Mouse (Mus musculus) gastrocnemius, postnatal 4 days (tissue): ENCODE measurements around the gene Pef1. TPM values are rescaled to one million over a fixed set of nuclear protein-coding genes. Genes with fewer than 3 reads are reported as not detected.

ENCODE experiments used
- DNase-seq, 2 experiments: peaks; one replicate each; pipeline ENCODE4 v3.0.0; 2021 to 2022; ENCODE audit warnings: low spot score in 2 of 2, mixed read lengths in 2 of 2
- total RNA-seq, 2 experiments: library from RNA; stranded (reverse); gene quantifications; 2 replicates each; pipeline ENCODE4 v1.2.3; 2021

The Pef1 gene
- total RNA-seq, 2 experiments from 2014 or later = 35.4 to 37.7 TPM

DNA sequence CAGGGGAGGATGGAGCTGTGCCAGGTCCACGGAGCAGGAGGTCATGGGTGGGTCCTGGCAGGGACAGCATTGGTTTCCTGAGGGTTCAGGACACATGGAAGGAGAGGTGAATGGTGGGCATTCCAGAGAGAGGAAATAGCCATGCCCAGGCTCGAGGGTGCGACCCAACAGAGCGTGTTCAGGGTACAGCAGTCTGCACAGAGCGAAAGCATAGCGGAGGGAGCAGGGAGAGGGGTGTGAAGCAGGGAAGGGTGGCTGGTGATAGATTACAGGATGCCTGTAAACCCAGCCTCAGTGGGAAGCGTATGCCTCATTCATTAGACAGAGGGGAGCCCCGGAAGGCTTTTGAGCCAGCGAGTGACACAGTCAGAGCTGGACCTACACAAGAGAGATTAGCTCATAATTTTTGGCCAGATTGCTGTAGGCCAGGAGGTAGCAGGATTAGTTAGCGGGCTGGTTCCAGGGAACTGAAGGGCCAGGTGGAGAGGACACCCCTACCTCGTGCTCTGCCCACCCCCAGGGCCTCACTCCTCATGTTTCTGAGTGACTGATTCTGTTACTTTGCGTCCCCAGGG lies 17.0 kb upstream of the Pef1 start:
- DNase-seq = no peak

DNA sequence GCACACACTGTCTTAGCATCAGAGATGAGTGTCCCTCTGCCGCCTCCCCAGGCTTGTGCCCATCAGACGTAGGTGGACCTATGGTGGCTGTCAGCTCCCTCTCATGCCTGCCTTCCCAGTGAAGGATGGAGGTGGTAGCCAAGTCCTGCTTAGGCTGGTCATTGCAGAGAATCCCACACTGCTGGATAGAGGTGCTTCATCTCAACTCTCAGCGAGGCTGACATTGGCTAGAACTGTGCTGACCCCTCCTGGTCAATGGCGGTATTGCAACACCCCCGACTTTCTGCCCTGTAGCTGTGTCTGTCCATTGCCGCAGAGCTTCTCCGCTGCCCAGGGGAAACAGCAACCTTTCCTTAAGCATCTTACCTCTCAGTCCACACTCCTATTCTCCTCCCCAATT lies 15.1 kb upstream of the Pef1 start:
- DNase-seq = peak; percentile 87 to 89

DNA sequence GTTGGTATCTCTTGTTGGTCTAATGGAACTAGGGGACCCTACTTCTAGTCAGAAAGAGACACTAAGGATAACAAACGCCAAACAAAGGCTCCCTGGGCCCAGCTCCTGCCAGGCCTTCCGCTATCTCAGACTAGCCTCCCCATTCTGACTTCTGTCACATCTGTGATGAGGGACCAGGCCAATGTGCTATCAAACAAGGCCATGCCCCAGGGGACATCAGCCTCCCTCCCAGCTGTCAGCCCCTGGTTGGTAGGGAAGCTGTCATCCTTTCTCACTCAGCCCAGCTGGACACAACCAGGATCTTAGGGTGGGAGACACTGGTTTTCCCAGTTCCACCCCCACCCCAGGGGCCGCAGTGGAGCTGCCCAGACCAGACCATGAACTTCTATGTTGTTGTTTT lies 7.2 kb upstream of the Pef1 start:
- no peak for DNase-seq

DNA sequence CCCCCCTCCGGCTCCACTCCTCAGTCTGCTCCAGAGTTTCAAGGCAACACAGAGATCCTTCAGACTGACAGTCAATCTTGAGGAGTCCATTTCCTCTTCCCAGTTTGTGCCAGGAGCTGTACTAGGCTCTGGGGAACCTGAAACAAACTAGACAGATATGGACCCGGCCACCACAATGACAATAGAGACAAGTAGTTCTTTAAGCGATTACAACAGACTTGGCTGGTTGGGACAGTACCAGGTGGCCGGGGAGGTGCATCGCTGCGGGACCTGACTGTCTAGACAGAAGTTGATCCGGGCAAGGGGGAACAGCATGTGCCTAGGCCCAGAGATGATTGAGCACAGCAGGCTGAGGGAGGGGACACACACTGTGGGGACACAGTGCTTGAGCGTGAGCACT lies 1.2 kb upstream of the Pef1 start:
- no peak for DNase-seq

DNA sequence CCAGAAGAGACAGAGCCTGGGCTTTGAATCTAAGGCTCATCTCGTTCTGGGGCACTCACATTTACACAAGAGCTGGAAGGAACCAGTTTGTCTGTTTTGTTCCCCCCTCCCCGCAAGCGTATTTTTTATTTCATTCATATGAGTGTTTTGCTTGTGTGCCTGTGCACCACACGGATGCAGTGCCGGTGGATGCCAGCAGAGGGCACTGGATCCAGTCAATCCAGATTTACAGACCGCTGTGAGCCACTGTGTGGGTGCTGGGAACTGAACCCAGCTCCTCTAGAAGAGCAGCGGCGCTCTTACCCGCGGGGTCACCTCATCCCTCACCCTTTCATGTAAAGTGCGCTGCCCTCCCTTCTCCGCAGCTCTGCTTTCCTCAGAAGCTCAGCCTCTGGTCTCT lies 1.3 kb downstream of the Pef1 start:
- no peak for DNase-seq

DNA sequence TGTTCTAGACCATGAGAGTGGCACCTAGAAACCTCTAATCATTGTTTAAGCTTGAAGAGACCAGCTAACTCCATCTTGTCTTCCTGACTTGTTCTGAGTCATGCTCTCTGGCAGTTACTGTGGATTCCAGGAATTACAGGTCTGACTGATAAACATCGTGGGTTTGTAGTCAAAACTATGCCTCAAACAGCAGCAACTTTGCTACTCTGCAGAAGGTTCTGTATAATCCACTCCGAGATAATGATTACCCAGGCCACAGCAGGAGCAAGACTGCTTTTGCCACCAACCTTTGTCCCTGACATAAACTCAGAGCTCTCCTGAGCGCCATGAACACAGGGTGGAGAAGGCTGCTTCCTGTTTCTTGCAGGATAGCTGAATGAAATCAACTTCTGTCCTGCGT lies 2.2 kb downstream of the Pef1 start:
- no peak for DNase-seq

DNA sequence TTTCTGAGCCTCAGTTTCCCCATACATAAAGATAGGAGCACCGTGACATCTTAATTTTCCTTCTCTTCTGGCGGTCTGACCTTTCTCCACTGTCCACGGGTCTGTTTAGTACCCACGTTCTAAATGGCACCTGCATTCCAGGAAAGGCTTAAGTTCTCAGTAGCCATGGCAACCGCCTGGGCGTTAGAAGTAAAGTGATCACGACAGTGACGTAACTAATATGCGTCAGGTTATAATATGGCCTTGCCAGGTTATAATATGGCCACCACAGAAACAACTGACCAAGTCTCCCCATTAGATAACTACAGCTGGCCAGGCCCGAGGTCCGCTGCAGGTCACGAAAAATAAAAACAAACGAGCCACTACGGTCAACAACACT lies 4.7 kb downstream of the Pef1 start:
- DNase-seq = no peak

DNA sequence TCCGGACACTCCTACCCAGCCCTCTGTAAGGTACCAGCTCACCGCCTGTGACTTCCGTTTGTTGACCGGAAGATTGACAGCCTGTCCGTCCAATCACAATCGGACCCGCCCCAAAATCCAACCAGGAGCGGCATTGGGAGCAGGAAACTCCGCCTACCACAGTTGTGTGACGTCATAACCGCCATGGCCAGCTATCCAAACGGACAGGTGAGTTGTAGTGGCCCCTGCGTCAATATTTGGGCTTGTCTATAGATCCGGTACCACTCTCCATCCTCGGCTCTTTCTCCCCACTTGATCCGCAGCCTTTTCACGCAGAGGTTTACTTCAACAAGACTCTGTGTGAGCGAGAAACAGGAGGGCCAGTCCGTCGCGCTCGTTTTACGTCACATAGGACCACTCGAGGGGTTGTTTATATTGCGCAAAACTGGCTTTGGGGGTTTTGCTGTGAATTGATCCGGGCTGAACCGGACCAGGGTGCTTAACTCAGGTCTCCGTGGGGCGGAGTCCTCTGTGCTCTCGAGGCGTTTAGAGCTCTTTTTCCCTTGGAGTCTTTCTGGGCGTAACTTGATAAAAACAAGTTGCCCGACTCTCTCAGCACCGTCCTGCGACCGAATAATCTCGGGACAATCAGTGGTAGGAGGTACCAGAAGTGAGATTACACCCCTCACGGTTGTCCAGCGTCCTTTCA lies 5.2 kb downstream of the Pef1 start:
- DNase-seq = peak; percentile 99 to 100

DNA sequence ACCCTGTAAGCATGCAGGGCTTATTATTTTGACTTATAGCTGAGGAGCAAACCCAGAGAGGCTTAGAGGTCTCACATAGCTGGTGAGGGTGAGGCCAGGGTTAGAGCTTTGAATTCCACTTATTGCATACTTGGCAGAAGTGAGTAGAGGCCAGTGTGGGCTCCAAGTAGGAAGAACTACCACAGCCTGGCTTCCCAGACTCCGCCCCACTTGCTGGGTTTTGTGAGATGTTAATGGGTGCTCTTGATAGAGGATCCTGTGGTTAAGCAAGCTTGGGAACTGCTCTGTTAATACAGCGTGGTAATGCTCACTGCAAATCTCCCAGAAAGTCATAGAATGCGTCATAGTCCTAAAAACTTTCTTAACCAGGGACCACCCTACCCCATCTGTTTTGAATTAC lies 6.6 kb downstream of the Pef1 start:
- no peak for DNase-seq

DNA sequence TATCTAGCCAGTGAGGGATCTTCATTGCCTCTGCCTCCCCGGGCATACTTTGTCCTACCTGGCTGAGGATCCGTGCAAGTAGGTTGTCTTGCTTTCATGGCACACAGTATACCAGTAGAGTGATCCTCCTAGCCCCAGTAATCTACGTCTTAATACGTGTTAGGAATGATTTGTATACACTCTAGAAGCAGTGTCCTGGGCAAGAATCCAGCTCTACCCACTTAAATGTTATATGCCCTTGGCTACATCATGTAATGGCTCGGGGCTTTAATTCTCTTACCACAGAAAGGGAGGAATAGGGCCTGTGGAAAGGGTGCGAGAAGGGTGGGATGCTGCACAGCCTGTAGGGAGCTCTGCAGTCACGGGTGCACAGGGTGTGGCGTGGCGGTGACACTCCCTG lies 7.3 kb downstream of the Pef1 start:
- DNase-seq = no peak

DNA sequence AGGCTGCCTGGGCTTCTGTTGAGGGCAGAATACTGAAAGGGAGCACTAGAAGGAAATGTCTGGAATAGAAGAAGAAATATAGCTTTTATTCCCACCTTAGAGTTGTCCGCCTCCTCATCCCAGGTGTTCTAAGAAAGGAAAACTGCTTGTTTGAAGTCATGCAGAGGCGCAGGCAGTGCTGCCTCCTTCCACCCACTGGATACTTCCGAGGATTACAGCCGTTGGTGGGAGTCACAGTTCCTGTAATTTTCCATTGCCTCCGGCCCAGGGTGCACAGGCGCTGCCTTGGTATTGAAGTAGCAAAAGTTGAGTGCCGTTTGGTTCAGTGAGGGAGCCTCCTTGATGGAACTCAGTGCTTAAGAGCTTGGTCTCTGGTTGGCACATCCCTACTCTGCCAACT lies 7.7 kb downstream of the Pef1 start:
- no peak for DNase-seq

DNA sequence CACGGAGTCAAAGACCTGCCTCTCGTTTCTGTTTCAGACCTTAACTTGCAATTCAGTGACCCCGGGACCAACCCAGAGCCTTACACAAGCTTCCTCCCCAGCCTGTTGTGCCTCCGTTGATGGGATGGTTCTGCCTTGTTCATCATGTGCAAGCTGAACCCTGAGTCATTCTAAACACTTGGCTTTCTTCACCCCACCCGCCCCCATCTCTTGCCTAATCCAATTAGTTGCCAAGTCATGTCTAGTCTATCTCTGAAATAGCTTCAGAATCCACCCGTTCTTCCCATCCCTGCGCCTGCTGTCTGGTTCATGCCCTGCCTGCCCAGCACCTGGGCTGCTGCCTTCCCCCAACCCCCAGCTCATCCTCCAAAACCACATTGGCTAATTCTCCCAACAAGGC lies 9.9 kb downstream of the Pef1 start:
- DNase-seq = no peak

DNA sequence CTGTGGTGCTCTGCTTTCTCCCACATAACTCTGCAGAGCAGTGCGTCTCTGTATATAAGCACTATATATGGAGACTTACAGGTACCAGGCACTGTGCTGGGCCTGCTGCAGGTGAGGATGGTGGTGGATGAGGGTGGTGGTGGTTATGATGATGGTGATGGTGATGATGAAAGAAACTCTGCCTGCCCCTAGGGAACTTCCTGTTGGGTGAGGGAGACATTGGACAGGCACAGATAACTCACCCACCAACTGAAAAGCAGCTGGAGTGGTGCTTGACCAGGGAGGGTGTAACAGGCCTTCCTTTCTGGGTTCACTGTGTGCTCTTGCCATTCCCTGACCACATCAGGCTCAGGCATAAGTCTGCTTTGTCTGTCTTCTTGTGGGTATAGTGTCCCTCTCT lies 10.4 kb downstream of the Pef1 start:
- no peak for DNase-seq

DNA sequence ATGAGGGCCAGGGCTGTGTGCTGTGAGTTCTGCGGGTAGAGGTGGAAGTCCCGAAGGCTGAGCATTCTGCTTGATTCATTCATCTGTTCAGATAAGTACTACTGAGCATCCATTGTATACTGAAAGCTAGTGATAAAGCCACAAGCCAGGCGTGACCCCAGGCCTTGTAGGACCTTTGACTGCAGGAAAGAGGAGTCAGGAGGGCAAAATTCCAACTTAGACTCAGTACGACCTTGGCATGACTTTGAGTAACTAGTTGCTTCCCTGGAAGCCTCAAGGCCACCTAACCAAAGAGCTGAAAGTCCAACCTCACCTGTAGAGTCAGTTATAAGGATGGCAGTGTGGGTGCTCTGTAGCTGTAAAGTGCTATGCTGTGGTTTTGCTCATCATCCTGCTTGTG lies 18.4 kb downstream of the Pef1 start:
- DNase-seq = no peak

DNA sequence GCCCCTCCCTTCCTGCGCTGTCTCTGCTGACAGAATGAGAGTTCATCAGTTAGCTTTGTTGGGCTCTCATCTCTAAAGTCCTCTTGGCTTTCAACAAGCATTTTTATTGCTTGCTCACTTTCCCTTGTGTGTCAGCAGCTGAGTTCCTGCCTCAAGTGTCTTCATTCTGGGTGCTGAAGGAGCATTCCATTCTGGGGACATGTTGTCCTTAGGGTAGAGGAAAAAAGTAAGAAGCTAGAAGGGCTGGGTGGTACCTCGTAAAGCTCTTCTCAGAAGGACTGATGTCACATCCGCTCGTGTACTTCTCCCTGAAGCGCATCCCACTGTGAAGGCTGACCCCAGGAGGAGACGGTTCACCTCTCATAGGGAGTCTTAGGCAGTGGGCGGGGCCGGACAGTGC lies 19.2 kb downstream of the Pef1 start:
- no peak for DNase-seq

DNA sequence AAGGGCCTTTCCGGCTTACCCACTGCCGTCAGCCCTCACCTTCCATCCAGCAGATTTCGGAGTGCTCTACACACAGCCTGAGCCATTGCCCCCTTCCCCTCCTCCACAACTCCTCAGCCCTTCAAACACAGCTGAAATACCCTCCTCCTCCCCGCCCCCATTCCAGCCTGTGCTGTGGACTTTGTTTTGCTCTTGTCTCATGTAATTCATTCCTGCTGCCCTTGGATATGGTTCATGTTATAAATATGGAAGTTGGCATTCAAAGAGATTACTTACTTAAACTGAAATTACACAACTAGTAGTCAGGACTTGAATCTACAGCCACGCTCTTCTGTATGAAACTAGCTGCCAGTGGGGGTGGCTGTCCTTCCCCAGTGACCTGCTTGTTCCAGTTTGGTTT lies 20.7 kb downstream of the Pef1 start:
- DNase-seq = no peak

DNA sequence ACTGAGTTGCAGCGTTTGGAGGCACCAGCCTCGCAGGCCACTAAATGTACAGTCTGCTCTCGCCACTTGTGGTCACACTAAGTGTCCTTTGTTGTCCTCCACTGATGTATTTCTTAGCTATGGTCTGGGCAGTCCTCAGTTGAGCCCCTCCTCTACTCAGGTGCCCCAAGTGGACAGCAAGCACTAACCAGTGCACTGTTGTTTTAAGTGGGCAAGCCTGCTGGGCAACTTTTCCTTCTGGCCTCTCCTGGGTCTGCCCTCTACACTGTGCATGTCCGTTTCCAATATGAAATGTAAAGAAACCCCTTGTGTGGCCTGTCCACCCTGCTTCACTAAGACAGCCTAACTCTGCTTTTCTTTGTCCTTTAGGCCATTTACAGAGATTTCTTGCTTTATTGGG lies 21.8 kb downstream of the Pef1 start:
- DNase-seq = no peak

DNA sequence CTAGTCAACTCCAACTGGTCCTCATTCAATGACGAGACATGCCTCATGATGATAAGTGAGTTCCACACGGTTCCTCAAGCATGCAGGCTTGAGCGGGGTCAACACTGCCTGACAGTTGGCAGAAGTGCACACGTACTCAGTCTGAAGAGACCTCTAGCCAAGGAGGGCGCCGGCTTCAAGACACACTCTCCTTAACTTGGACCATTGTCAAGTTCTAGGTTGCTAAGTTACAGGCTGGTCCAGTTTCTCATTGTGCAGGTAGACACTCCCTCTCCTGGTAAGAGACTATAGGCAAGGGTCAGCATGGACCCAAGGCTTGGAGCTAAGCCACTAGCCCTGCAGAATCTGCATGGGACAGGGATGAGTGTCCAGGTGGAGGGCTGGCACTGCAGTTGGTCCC lies 22.8 kb downstream of the Pef1 start:
- no peak for DNase-seq

DNA sequence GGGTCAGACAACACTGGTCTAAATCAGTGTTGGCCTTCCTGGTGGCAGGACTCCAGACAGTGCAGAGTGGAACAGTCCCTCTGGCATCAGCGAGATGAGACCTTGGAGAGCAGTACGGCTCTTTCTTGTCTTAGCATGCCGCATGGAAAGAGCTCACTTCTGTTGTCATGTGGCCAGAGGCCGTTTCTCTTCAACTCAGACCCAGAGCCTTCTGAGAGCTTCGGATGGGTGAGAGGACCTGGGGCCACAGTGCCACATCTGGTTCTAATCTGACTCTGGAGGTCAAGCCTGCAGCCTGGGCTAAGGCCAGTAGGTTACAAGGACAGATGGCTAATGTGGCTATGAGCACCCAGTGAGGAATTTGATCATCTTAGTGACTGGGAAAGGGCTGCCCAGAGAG lies 23.6 kb downstream of the Pef1 start:
- no peak for DNase-seq

DNA sequence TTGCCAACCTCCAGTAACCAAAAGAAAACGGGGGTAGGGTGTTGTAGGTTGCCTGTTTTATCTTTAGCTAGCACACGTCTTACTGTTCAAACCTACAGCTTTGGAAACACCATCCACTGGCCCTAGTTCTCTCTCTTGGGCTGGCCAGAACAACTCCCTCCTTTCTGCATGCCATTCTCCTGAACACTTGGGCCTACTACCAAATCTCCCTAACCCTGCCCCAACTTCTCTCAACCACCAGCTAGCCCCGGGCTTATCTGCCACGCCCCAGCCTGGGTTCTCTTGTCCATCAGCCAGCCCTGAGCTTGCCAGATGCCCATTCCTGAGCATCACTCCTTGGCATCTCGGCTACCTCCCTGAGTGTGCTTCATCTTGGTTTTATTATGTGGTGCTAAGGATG lies 26.5 kb downstream of the Pef1 start:
- no peak for DNase-seq

DNA sequence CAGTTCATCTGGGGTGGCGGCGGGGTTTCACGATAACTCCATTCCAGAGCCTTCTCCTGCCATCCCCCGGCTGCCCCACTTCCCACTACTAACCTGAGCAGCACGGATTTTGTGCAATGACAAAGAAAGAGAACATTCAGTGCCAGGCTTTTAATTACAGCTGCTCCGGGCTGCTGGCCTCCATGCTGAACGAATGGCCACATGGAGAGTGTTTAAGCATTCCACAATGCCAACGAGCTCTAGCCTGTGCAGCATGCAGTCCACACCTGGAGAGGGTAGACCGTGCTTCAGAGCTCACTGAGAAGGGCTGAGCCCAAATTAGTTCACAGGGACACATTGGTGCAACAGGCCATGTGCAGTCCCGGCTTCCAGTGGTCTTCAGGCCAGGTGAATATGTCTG lies 27.7 kb downstream of the Pef1 start:
- DNase-seq = no peak

DNA sequence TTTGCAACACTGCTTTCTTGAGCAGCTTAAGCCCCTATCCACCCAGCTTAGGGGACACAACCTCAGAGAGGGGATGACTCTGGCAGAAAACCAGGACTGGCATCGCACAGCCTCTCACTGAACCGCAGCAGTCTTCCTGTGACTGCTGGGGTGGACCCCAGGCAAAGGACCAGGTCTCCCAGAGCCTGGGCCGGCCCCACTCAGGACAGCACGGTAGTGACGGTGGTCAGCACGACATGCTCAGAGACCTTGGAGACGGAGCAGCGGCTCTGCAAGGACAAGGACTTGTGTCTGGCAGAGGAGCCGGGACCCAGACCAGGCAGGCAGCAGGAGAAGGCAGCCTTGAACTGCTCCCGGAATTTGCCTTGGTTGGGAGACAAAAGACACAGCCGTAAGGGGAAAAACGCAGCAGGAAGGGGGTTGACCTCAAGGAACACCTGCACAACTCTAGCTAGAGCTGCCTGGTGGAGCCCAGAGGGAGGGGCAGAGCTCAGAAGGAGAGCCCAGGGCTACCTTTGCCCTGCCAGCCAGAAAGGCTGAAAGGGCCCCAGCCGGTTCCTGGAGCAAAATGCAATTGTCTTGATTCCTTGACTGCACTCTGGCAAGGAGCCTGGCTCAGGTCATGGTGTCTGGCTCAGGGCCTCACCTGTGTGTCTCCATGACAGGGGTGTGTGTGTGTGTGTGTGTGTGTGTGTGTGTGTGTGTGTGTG lies 28.4 kb downstream of the Pef1 start:
- no peak for DNase-seq
